8 mouse cellular contexts compared by ENCODE assay signal in the genomic region with DNA sequence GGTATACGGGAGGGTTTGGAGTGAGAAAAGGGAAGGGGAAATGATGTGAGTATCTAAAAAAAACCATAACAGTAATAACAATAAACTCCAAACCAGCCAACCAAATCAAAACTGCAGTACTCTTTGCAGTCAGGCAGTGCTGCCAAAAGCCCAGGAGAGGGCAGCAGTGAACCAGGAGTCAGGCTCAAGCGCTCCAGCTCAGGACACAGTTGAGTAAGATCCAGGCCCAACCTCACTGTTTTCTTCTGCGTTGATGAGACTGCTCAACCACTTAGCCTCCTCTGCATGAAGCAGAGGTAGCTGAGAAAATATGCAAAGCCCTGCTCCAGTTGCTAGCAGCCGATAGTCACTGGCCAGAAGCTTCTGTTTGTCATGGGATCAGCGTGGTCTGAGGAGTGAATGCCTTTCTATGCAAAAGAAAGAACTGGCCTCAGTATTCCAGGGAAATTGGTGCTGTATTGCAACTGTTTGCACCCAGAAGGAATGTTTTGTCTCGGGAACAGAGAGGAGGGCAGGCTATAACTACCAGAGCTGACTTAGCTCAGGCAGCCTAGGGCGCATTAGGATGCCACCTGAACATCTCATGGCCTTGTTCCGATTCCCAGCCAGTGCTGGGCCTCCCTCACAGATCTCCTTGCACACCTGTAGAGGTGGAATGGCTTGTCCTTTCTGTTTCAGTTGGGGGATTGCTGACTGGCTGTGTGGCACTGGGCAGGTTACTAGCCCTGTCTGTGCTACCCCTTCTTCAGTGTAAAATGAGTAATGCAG. TPM values are rescaled to one million over a fixed set of nuclear protein-coding genes. Genes with fewer than 3 reads are reported as not detected.
DNase-seq lines count a peak whose midpoint lies in the region; ATAC-seq and TF ChIP-seq lines count a peak whose summit lies in the region.

No protein-coding gene starts in this region.

- H3K9ac ChIP-seq in limb, embryonic 13.5 days, result no peak overlapping the region; the same call in 1 of the 2 replicates
- no peak overlapping the region for H3K9ac ChIP-seq in stomach, postnatal 0 days (ENCODE audit: low read length)

- DNase-seq in adrenal gland, adult 8-10 months, result peak; percentile 22
- peak; percentile 59 for DNase-seq in embryo, embryonic 11.5 days (ENCODE audit: low read depth, low spot score)
- peak; percentile 33 to 59 for DNase-seq in kidney, adult 8-10 months
- DNase-seq in natural killer cell, adult 2 months (ENCODE audit: low spot score in 2 of 2), result peak; percentile 16 to 49
- peak; percentile 63 for DNase-seq in stomach, postnatal 0 days (ENCODE audit: low spot score)

- H3K4me1 ChIP-seq in limb, embryonic 13.5 days, result no peaks in the 10 kb centered on the region
- H3K4me1 ChIP-seq in stomach, postnatal 0 days (replicated peaks; ENCODE audit: control insufficient read depth, insufficient read depth), result no peaks in the 10 kb centered on the region

- no peak overlapping the region for H3K4me3 ChIP-seq in C2C12 (ENCODE audit: insufficient read depth, poor library complexity, severe bottlenecking)
- no peak overlapping the region for H3K4me3 ChIP-seq in limb, embryonic 13.5 days
- no peak overlapping the region for H3K4me3 ChIP-seq in stomach, postnatal 0 days (ENCODE audit: low read depth, low read length)

- peak; percentile 69 for TF ChIP-seq CTCF in C2C12 (IDR thresholded peaks at IDR 0.05; ENCODE audit: control insufficient read depth, insufficient read depth, insufficient read length)
- TF ChIP-seq CTCF in stomach, postnatal 0 days (IDR thresholded peaks at IDR 0.05; ENCODE audit: low read depth), result peak; percentile 96

- H3K79me2 ChIP-seq in C2C12 (ENCODE audit: control insufficient read depth, insufficient read depth), result no peaks in the 10 kb centered on the region

- H3K27me3 ChIP-seq in C2C12 (ENCODE audit: control insufficient read depth, insufficient read depth, insufficient read length), result no peaks in the 10 kb centered on the region
- no peaks in the 10 kb centered on the region for H3K27me3 ChIP-seq in limb, embryonic 13.5 days
- no peaks in the 10 kb centered on the region for H3K27me3 ChIP-seq in stomach, postnatal 0 days (ENCODE audit: control insufficient read depth, insufficient read depth, low read length)

- no peak overlapping the region for H3ac ChIP-seq in C2C12 (ENCODE audit: control insufficient read depth, insufficient read length, low read depth)

- H3K27ac ChIP-seq in limb, embryonic 13.5 days, result no peak overlapping the region
- H3K27ac ChIP-seq in stomach, postnatal 0 days (replicated peaks), result no peak overlapping the region

- H3K79me3 ChIP-seq in C2C12 (ENCODE audit: low read depth), result no peaks in the 10 kb centered on the region

- no peak for TF ChIP-seq EP300 in stomach, postnatal 0 days (optimal IDR thresholded peaks at IDR 0.05)

- H3K36me3 ChIP-seq in C2C12 (ENCODE audit: control insufficient read depth, insufficient read depth), result no peaks in the 10 kb centered on the region
- H3K36me3 ChIP-seq in limb, embryonic 13.5 days, result peaks cover 4% of the 10 kb centered on the region; the same call in 1 of the 2 replicates
- H3K36me3 ChIP-seq in stomach, postnatal 0 days (ENCODE audit: control insufficient read depth, insufficient read depth, low read length), result no peaks in the 10 kb centered on the region

- WGBS in limb, embryonic 13.5 days, result 43% methylated on average over 8 of the region's 8 CpGs
- 38% methylated on average over 8 of the region's 8 CpGs for whole genome bisulfite sequencing in stomach, postnatal 0 days

- no peaks in the 10 kb centered on the region for H3K9me3 ChIP-seq in limb, embryonic 13.5 days
- no peaks in the 10 kb centered on the region for H3K9me3 ChIP-seq in stomach, postnatal 0 days (ENCODE audit: control insufficient read depth, low read length)

- H3K4me2 ChIP-seq in limb, embryonic 13.5 days (replicated peaks), result no peak overlapping the region
- H3K4me2 ChIP-seq in stomach, postnatal 0 days (replicated peaks; ENCODE audit: low read depth), result no peak overlapping the region

- ATAC-seq in granulocyte monocyte progenitor cell, adult 5-6 weeks (replicated peaks; ENCODE audit: poor library complexity, severe bottlenecking), result peak; percentile 95
- ATAC-seq in limb, embryonic 13.5 days (ENCODE audit: low FRiP score, low read depth), result peak; percentile 71; the same call in 1 of the 2 replicates
- peak; percentile 59; the same call in 1 of the 2 replicates for ATAC-seq in stomach, postnatal 0 days (ENCODE audit: low FRiP score, low TSS enrichment)

TF ChIP-seq in C2C12, 6 proteins besides CTCF, POLR2A, EP300 and RAD21:
- TF ChIP-seq MAX (IDR thresholded peaks at IDR 0.05) (peak; percentile 20), MYOD1 (IDR thresholded peaks at IDR 0.05; ENCODE audit: control insufficient read depth, insufficient read length, low read depth) (no peak)
TF ChIP-seq in C2C12: peak in this region for 1.

RNA-seq across cellular contexts. Expression of a gene that starts 53.3 kb away (rescaled TPM):
- polyA plus RNA-seq in C2C12 (2012; fragmentation: generic; extraction: Trizol), result 13.4 TPM
- 100 to 1,000 TPM in 1 of 4 experiments, 10 to 100 TPM in 3; 73.5 to 114 (median 87.4) TPM for total RNA-seq in adrenal gland, adult 8-10 months (2022)
- 8.7 and 22.5 TPM in 2 replicates for total RNA-seq in granulocyte monocyte progenitor cell, adult 5-6 weeks (2014; fragmentation: Nextera tagmentation)
- total RNA-seq in granulocyte monocyte progenitor cell, adult 5-6 weeks (2017), result 7.0 and 9.7 TPM in 2 replicates
- 24.1 and 25.4 TPM in 2 replicates for polyA plus RNA-seq in limb, embryonic 13.5 days (2015; fragmentation: Nextera tagmentation; extraction: Ambion mirVana)
- 12.6 and 13.1 TPM in 2 replicates for polyA plus RNA-seq in stomach, postnatal 0 days (2015; fragmentation: Nextera tagmentation; extraction: Ambion mirVana)
